Mouse (Mus musculus): Measurements from ENCODE around the gene Arid4a.

Arid4a gene

DNA sequence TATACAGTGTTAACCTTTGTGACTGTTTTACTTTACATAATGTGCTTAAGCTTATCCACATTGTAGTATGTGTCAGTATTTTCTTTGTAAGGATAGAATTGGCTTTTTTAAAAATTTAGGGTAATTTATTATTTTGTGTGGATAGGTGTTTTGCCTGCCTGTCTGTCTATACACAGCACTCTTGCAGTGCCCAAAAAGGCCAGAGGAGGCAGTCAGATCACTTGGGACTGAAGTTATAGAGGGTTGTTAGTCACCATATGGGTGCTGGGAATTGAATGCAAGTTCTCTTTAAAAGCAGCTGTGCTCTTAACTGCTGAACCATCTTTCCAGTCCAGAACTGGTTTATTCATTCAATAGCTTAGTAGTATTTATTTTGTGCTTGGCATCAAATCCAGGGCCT lies 125.4 kb downstream of the Arid4a start:
- DNase-seq (ENCODE audit: low read depth, low spot score), result peak; percentile 60

DNA sequence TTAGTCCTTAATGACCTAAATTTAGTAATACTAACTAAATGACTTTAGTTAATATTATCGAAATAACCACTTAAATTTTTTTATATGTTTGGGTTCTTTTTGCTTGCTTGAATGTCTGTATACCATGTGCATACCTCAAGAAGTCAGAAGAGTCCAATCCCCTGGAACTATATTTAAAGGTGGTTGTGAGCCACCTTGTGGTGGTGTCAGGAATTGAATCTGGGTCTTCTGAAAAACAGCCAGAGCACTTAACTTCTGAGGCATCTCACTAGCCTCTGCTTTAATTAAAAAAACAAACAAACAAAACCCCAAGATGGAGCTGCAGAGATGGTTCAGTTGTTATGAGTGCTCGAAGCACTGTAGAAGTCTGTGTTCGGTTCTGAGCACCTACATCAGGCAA lies 131.9 kb downstream of the Arid4a start:
- peak; percentile 62 for DNase-seq (ENCODE audit: low read depth, low spot score)

All from R1 (cell line).